Mouse (Mus musculus): ENCODE results near the gene Clec9a. TPM values are rescaled to one million over a fixed set of nuclear protein-coding genes. Genes with fewer than 3 reads are reported as not detected.

Clec9a gene
- polyA plus RNA-seq, 1 experiment, result not detected

GRCm38 (mm10) chr6:129451411-129452039, 42.9 kb downstream of the Clec9a start, which contains the start of gene Clec1a:
TSS of gene Clec1a (minus strand) at chr6:129452000.
- TF ChIP-seq POLR2A (IDR thresholded peaks at IDR 0.05; ENCODE audit: extremely low read depth, insufficient read depth, low read length), result no peak
- TF ChIP-seq CTCF (IDR thresholded peaks at IDR 0.05; ENCODE audit: extremely low read depth, insufficient read depth, low read length), result no peak
- Histone ChIP-seq H3K4me3 (ENCODE audit: insufficient read depth, low read length) (no peak within 1 kb of the TSS), H3K27ac (ENCODE audit: insufficient read depth, low read length) (no peak within 1 kb of the TSS), H3K4me1 (ENCODE audit: control insufficient read depth, insufficient read depth, low read length) (no peaks in the 10 kb centered on the region)

- no peak for TF ChIP-seq CTCF (IDR thresholded peaks at IDR 0.05; ENCODE audit: extremely low read depth, insufficient read depth, low read length)
- no peak for TF ChIP-seq POLR2A (IDR thresholded peaks at IDR 0.05; ENCODE audit: extremely low read depth, insufficient read depth, low read length)
- Histone ChIP-seq H3K4me1 (ENCODE audit: control insufficient read depth, insufficient read depth, low read length) (no peaks in the 10 kb centered on the region), H3K27ac (ENCODE audit: insufficient read depth, low read length) (no peak overlapping the region), H3K4me3 (ENCODE audit: insufficient read depth, low read length) (no peak overlapping the region)
Observed at GRCm38 (mm10) chr6:129471386-129471785, 62.7 kb downstream of the Clec9a start.

GRCm38 (mm10) chr6:129472627-129473026, 64.0 kb downstream of the Clec9a start:
- Histone ChIP-seq H3K4me3 (ENCODE audit: insufficient read depth, low read length) (no peak overlapping the region), H3K27ac (ENCODE audit: insufficient read depth, low read length) (no peak overlapping the region)
- no peak for TF ChIP-seq CTCF (IDR thresholded peaks at IDR 0.05; ENCODE audit: extremely low read depth, insufficient read depth, low read length)

More at GRCm38 (mm10) chr6:129472627-129473026, 64.0 kb downstream of the Clec9a start:
- H3K4me1 ChIP-seq (ENCODE audit: control insufficient read depth, insufficient read depth, low read length), result no peaks in the 10 kb centered on the region

Other genes with a start within 250 kb of the Clec9a start
- gene Clec2d, start 228.2 kb upstream of the Clec9a start, polyA plus RNA-seq (2012; rRNA removed), result 15.6 and 16.0 TPM in 2 replicates
- not detected in 2 replicates for gene Cd69, start 133.4 kb upstream of the Clec9a start, polyA plus RNA-seq (2012; rRNA removed)
- gene 4922502D21Rik, start 77.1 kb upstream of the Clec9a start, polyA plus RNA-seq (2012; rRNA removed), result not detected in 2 replicates
- 0.23 and 0.63 TPM in 2 replicates for gene Clec12a, start 66.2 kb upstream of the Clec9a start, polyA plus RNA-seq (2012; rRNA removed)
- gene Clec12b, start 23.0 kb upstream of the Clec9a start, polyA plus RNA-seq (2012; rRNA removed), result 0.06 and 0.19 TPM in 2 replicates
- 0.10 TPM in 1 of 2 replicates, not detected in the other for gene Clec1b, start 11.6 kb upstream of the Clec9a start, polyA plus RNA-seq (2012; rRNA removed)
- 0.47 and 0.73 TPM in 2 replicates for gene Clec1a, start 43.1 kb downstream of the Clec9a start, polyA plus RNA-seq (2012; rRNA removed)
- gene Olr1, start 98.3 kb downstream of the Clec9a start, polyA plus RNA-seq (2012; rRNA removed), result not detected in 2 replicates
- gene Tmem52b, start 103.7 kb downstream of the Clec9a start, polyA plus RNA-seq (2012; rRNA removed), result not detected in 2 replicates
- 580 and 605 TPM in 2 replicates for gene Gabarapl1, start 124.3 kb downstream of the Clec9a start, polyA plus RNA-seq (2012; rRNA removed)
- 0.08 and 0.13 TPM in 2 replicates for gene Klre1, start 169.0 kb downstream of the Clec9a start, polyA plus RNA-seq (2012; rRNA removed)
- 0.30 TPM in 1 of 2 replicates, not detected in the other for gene Klrd1, start 182.9 kb downstream of the Clec9a start, polyA plus RNA-seq (2012; rRNA removed)
- 0.04 and 0.08 TPM in 2 replicates for gene Klrk1, start 215.0 kb downstream of the Clec9a start, polyA plus RNA-seq (2012; rRNA removed)
- gene Klrc3, start 234.5 kb downstream of the Clec9a start, polyA plus RNA-seq (2012; rRNA removed), result not detected in 2 replicates

Data from cortical plate, adult 2 months (tissue).